In genomic region chr10:111819755-111820451, GRCm38 (mm10) we compare ENCODE assay signal across 21 mouse cellular contexts.
"Had no signal": no experiment of that assay in that cellular context is flagged by ENCODE, and none has a peak within 500 bp of the region (broad histone marks: within the 10 kb centered on the region; RNA-seq: fewer than 3 reads in every experiment).

No protein-coding gene starts in this region.

- H3K9me3 ChIP-seq: limb, embryonic 10.5 days; limb, embryonic 13.5 days; liver, embryonic 15.5 days; midbrain, embryonic 10.5 days; midbrain, embryonic 13.5 days; neural tube, embryonic 13.5 days had no signal

- H3K27ac ChIP-seq: kidney, postnatal 0 days; layer of hippocampus, adult 2 months; limb, embryonic 10.5 days; limb, embryonic 13.5 days; liver, embryonic 15.5 days; midbrain, embryonic 10.5 days; midbrain, embryonic 13.5 days; neural tube, embryonic 13.5 days had no signal

- H3K36me3 ChIP-seq: limb, embryonic 10.5 days; limb, embryonic 13.5 days; liver, embryonic 15.5 days; midbrain, embryonic 10.5 days; midbrain, embryonic 13.5 days; neural tube, embryonic 13.5 days had no signal

- H3K9ac ChIP-seq: limb, embryonic 13.5 days; liver, embryonic 15.5 days; lung, embryonic 14.5 days; midbrain, embryonic 13.5 days; neural tube, embryonic 13.5 days had no signal

- H3K4me3 ChIP-seq: layer of hippocampus, adult 2 months; limb, embryonic 10.5 days; limb, embryonic 13.5 days; liver, embryonic 15.5 days; megakaryocyte, embryonic 14.5 days; midbrain, embryonic 10.5 days; midbrain, embryonic 13.5 days; myocyte; neural tube, embryonic 13.5 days had no signal

- H3K4me2 ChIP-seq: limb, embryonic 13.5 days; liver, embryonic 15.5 days; lung, embryonic 14.5 days; midbrain, embryonic 13.5 days; neural tube, embryonic 13.5 days had no signal

- ATAC-seq: midbrain, embryonic 13.5 days; midbrain, embryonic 16.5 days had no signal

- H3K27me3 ChIP-seq: limb, embryonic 13.5 days; liver, embryonic 15.5 days; megakaryocyte, embryonic 14.5 days; midbrain, embryonic 13.5 days; neural tube, embryonic 13.5 days had no signal

- DNase-seq: kidney, adult 2 months; kidney, postnatal 25 days; layer of hippocampus, adult 9-11 months; liver; lung, embryonic 14.5 days; lung, postnatal 10 days; lung, postnatal 36 days; retina, postnatal 1 day; right cerebral cortex, postnatal 25 days; thymus, postnatal 25 days had no signal

- H3K4me1 ChIP-seq: midbrain, embryonic 13.5 days; neural tube, embryonic 13.5 days had no signal
